Mouse (Mus musculus): ENCODE data around the gene Lcn12. TPM values are rescaled to one million over a fixed set of nuclear protein-coding genes. Genes with fewer than 3 reads are reported as not detected.
A peak's percentile ranks its signal among the peaks of the same experiment; 100 is the strongest.

Lcn12 gene
- polyA plus RNA-seq, 1 experiment: not detected

DNA sequence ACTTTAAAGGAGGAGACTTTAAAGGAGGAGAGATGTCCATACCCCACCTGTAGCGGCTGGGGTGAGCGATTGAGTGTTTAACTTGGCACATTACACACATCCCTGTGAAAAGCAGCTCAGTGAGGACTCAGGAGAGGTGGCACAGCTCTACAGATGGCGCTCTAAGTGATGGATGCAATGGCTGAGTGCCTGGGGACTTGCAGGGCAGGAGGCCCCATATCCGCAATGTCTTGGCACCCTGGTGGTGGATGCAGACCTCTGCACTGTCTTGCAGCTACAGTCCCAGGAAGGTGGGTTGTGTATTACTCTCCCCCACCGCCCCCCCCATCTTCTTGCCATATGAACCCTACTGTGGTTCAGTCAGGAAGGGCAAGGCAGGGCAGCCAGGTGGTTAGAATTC lies 13.3 kb upstream of the Lcn12 start:
- no peak overlapping the region for H3K4me3 ChIP-seq (ENCODE audit: insufficient read depth, low read length)
- H3K27ac ChIP-seq (ENCODE audit: insufficient read depth, low read length): no peak overlapping the region
- H3K4me1 ChIP-seq (ENCODE audit: control insufficient read depth, insufficient read depth, low read length): no peaks in the 10 kb centered on the region
- TF ChIP-seq CTCF (IDR thresholded peaks at IDR 0.05; ENCODE audit: extremely low read depth, insufficient read depth, low read length) (no peak), POLR2A (IDR thresholded peaks at IDR 0.05; ENCODE audit: extremely low read depth, insufficient read depth, low read length) (no peak)

DNA sequence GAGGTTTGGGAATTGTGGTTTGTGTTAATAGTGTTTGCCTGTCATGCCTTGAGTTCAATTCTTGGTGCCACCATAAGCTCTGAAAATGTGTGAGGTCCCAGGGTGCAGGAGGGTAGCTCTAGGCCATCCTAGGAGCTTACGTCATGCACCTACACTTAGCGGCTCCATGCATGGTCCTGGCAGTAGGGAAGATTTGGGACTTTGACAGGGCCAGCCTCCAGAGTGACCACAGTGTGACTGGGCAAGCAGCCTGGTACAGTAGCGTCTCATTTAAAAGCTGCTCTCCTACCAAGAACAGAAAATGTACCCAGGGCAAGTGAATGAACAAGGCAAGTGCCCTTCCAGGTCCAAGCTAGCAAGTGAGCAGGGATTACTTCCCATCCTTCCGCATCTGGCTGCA lies 12.1 kb upstream of the Lcn12 start:
- no peaks in the 10 kb centered on the region for H3K4me1 ChIP-seq (ENCODE audit: control insufficient read depth, insufficient read depth, low read length)
- no peak overlapping the region for H3K4me3 ChIP-seq (ENCODE audit: insufficient read depth, low read length)
- TF ChIP-seq CTCF (IDR thresholded peaks at IDR 0.05; ENCODE audit: extremely low read depth, insufficient read depth, low read length): no peak
- TF ChIP-seq POLR2A (IDR thresholded peaks at IDR 0.05; ENCODE audit: extremely low read depth, insufficient read depth, low read length): no peak
- H3K27ac ChIP-seq (ENCODE audit: insufficient read depth, low read length): no peak overlapping the region

DNA sequence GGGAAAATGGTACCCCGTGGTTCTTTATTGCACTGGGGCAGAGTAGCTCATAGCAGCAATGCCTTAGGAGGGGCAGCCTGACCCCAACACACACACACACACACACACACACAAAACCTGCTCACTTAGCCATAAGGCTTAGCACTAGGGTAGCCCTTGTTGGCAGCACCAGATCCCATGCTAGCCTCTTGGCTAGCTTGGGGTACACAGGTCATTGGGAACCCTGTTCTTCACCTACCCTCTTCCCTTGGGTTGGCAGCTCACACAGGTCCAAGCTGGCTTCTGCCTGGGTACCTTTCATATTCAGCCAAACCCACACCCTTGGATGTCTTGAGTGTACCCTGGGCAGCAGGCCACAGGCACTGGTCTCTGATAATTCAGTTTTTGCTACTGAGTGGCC lies 11.3 kb upstream of the Lcn12 start:
- no peak overlapping the region for H3K27ac ChIP-seq (ENCODE audit: insufficient read depth, low read length)
- TF ChIP-seq CTCF (IDR thresholded peaks at IDR 0.05; ENCODE audit: extremely low read depth, insufficient read depth, low read length): no peak
- TF ChIP-seq POLR2A (IDR thresholded peaks at IDR 0.05; ENCODE audit: extremely low read depth, insufficient read depth, low read length): no peak
- H3K4me3 ChIP-seq (ENCODE audit: insufficient read depth, low read length): no peak overlapping the region
- H3K4me1 ChIP-seq (ENCODE audit: control insufficient read depth, insufficient read depth, low read length): no peaks in the 10 kb centered on the region; the same call in 1 of the 2 replicates

DNA sequence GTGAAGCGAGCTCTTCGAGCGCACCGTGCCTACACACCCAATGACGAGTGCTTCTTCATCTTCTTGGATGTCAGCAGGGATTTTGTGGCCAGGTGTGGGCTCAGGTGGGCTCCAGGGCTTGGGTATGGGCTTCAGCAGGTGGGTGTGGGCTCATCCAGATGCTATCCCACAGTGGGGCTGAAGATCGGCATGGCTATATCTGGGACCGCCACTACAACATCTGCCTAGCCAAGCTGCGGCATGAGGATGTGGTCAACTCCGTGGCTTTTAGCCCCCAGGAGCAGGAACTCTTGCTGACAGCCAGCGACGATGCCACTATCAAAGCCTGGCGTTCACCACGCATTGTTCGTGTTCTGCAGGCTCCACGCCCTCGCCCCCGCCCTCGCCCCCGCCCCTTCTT lies 10.8 kb upstream of the Lcn12 start:
- no peak for TF ChIP-seq CTCF (IDR thresholded peaks at IDR 0.05; ENCODE audit: extremely low read depth, insufficient read depth, low read length)
- TF ChIP-seq POLR2A (IDR thresholded peaks at IDR 0.05; ENCODE audit: extremely low read depth, insufficient read depth, low read length): no peak
- H3K4me1 ChIP-seq (ENCODE audit: control insufficient read depth, insufficient read depth, low read length): no peaks in the 10 kb centered on the region; the same call in 1 of the 2 replicates
- no peak overlapping the region for H3K4me3 ChIP-seq (ENCODE audit: insufficient read depth, low read length)
- H3K27ac ChIP-seq (ENCODE audit: insufficient read depth, low read length): no peak overlapping the region

DNA sequence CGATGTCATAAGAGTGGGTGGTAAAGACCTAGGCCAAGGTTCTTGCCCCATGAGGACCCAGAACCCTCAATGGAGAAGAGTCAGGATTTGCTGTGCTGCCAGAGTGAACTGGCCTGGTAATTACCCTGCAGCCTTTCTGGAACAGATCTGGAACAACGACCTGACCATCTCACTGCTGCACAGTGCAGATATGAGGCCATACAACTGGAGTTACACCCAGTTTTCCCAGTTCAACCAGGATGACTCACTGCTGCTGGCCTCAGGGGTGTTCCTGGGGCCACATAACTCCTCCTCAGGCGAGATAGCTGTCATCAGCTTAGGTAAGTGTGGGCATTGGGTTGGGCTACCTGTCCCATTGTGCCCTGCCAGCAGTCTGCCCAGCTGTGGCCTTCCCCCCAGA lies 9.0 kb upstream of the Lcn12 start:
- Histone ChIP-seq H3K4me3 (ENCODE audit: insufficient read depth, low read length) (no peak overlapping the region), H3K27ac (ENCODE audit: insufficient read depth, low read length) (no peak overlapping the region), H3K4me1 (ENCODE audit: control insufficient read depth, insufficient read depth, low read length) (no peaks in the 10 kb centered on the region; the same call in 1 of the 2 replicates)
- TF ChIP-seq CTCF (IDR thresholded peaks at IDR 0.05; ENCODE audit: extremely low read depth, insufficient read depth, low read length): no peak
- no peak for TF ChIP-seq POLR2A (IDR thresholded peaks at IDR 0.05; ENCODE audit: extremely low read depth, insufficient read depth, low read length)

DNA sequence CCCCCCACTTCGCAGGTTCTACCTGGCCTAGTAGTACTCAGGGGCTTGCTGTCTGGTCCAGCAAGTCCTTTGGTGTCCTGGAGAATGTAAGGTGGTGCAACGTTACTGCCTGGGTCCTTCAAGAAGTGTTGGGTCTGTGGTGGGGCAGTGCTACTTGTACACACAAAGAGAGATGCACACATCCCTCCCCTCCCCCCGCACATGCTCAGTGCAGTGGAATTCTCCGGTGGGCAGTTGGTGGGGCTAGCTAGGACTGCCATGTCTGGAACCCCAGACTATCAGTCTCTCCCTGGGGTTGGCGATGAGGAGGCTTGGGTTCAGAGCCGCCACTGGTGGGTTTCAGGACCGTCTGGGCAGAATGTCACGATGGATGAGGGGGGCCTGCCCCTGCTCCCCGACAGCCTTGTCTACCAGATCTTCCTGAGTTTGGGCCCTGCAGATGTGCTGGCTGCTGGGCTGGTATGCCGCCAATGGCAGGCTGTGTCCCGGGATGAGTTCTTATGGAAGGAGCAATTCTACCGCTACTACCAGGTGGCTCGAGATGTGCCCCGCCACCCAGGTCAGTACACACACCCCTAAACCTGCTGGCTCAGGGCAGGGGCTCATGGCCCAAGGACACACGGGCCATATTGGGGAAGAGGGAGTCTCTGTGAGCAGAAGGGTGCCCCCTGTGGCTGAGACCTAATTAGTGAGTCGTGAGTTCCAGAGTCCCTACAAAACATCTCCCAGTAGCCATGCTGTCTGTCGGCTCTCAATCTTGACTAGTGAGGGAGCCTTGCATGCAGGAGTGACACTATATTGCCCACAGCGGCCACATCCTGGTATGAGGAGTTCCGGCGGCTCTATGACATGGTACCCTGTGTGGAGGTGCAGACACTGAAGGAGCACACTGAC lies 8.1 kb upstream of the Lcn12 start, which contains the start of gene C8g:
Gene C8g (minus strand): TSS at position 127 of the 894 bp plus-strand sequence.
- TF ChIP-seq CTCF (IDR thresholded peaks at IDR 0.05; ENCODE audit: extremely low read depth, insufficient read depth, low read length): no peak
- no peak for TF ChIP-seq POLR2A (IDR thresholded peaks at IDR 0.05; ENCODE audit: extremely low read depth, insufficient read depth, low read length)
- Histone ChIP-seq H3K4me3 (ENCODE audit: insufficient read depth, low read length) (peak within 1 kb of the TSS; percentile 92), H3K27ac (ENCODE audit: insufficient read depth, low read length) (peak within 1 kb of the TSS; percentile 68), H3K4me1 (ENCODE audit: control insufficient read depth, insufficient read depth, low read length) (no peaks in the 10 kb centered on the region; the same call in 1 of the 2 replicates)

DNA sequence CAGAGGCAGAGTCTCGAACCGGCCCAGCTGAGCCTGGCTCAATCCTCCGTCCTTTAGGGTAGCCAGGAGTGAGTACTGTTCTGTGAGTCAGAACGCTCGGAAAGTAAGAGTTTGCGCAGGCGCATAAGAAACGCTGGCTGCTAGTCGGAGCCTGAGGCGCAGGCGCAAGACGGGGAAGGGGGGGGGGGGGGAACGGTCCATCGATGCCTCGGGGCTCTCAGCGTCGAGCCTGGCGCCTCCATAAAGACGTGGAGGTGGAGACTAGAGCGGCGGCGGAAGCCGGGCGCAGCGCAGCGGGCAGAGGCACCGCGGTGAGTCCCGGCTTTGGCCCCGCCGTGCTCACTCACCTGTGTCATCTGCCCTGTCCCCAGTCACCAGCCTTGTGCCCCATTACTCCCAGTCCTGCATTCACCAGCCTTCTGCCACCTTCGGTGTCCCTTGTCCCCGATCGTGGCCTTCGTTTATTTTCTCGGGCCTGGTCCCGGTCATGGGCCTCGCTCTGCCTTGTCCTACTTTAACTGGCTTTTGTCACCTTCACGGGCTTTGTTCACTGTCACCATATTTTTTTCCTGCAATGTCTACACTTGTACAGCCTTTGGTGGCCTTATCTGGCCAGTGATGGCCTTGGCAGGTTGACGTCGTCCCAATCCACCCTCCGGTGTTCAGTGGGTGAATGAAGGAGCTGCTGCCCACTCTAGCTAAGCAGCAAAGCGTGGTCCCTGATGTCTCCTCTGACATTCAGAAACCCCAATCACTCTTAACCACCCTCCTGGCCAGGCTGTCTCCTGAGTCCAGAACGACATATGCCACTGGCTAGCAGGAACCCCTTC lies 7.1 kb upstream of the Lcn12 start, which contains the start of gene Fbxw5:
Gene Fbxw5 (plus strand): TSS at position 175 of the 830 bp plus-strand sequence.
- Histone ChIP-seq H3K27ac (ENCODE audit: insufficient read depth, low read length) (peak within 1 kb of the TSS; percentile 68), H3K4me1 (ENCODE audit: control insufficient read depth, insufficient read depth, low read length) (no peaks in the 10 kb centered on the region; the same call in 1 of the 2 replicates), H3K4me3 (ENCODE audit: insufficient read depth, low read length) (peak within 1 kb of the TSS; percentile 92)
- peak; percentile 78 for TF ChIP-seq POLR2A (IDR thresholded peaks at IDR 0.05; ENCODE audit: extremely low read depth, insufficient read depth, low read length)
- no peak for TF ChIP-seq CTCF (IDR thresholded peaks at IDR 0.05; ENCODE audit: extremely low read depth, insufficient read depth, low read length)

DNA sequence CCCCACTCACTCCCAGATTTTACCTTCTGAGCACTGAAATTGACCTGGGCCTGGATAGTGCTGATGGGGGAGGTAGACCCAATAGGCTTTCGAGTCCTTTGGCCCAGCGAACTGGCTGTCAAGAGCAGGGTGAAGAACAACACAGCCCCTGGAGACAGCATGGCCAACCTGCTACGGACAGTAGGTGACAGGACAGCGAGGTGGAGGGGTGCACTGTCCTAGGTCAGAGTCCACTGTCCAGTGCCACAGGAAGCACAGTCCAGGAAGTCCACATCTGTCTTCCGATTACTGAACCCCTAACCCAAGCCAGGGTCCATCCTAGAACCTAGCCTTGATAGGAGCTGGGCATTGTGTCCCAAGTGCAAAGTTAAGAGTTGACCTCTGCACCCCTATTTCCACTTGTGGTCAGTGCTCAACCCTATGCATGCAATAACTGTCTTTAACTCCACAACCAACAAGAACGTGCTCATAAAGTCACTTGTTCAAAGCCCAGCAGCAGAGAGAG lies 6.4 kb upstream of the Lcn12 start:
- H3K4me1 ChIP-seq (ENCODE audit: control insufficient read depth, insufficient read depth, low read length): no peaks in the 10 kb centered on the region; the same call in 1 of the 2 replicates
- H3K4me3 ChIP-seq (ENCODE audit: insufficient read depth, low read length): peak overlapping the region; percentile 92
- no peak for TF ChIP-seq POLR2A (IDR thresholded peaks at IDR 0.05; ENCODE audit: extremely low read depth, insufficient read depth, low read length)
- TF ChIP-seq CTCF (IDR thresholded peaks at IDR 0.05; ENCODE audit: extremely low read depth, insufficient read depth, low read length): no peak
- no peak overlapping the region for H3K27ac ChIP-seq (ENCODE audit: insufficient read depth, low read length)

Measured in cortical plate, adult 2 months (tissue).